Mouse (Mus musculus) stomach, embryonic 14.5 days (tissue): Measurements from ENCODE around the gene Flvcr1. TPM values are rescaled to one million over a fixed set of nuclear protein-coding genes. Genes with fewer than 3 reads are reported as not detected.

Source experiments
- ATAC-seq: fragments of 200-750 bp; cut with Nextera tagmentation; 2 replicates; pipeline ENCODE4 v1.8.0; 2017; ENCODE audit warnings: low read depth, moderate TSS enrichment; ENCODE audit not compliant: insufficient number of reproducible peaks, insufficient read depth, low FRiP score
- H3K27ac ChIP-seq: fragments of 300-500 bp; sonication (generic); 2 replicates; pipeline ENCODE4 v1.5.1; 2014; ENCODE audit warnings: mild to moderate bottlenecking, low read length, moderate library complexity, mixed read lengths
- H3K27me3 ChIP-seq: fragments of 300-500 bp; sonication (generic); 2 replicates; pipeline ENCODE4 v1.6.1; 2014; ENCODE audit warnings: low read length, control low read depth, mixed read lengths; ENCODE audit not compliant: control insufficient read depth, insufficient read depth
- H3K36me3 ChIP-seq: fragments of 300-500 bp; sonication (generic); 2 replicates; pipeline ENCODE4 v1.6.1; 2014; ENCODE audit warnings: mild to moderate bottlenecking, control low read depth, low read length, moderate library complexity, mixed read lengths; ENCODE audit not compliant: control insufficient read depth, insufficient read depth
- H3K4me1 ChIP-seq: fragments of 300-500 bp; sonication (generic); 2 replicates; pipeline ENCODE4 v1.6.1; 2014; ENCODE audit warnings: low read length, control low read depth, mixed read lengths; ENCODE audit not compliant: control insufficient read depth, insufficient read depth
- H3K4me2 ChIP-seq: fragments of 300-500 bp; sonication (generic); replicated peaks from 2 replicates; pipeline ENCODE4 v1.6.1; 2014; ENCODE audit warnings: low read depth, low read length, control low read depth
- H3K4me3 ChIP-seq: fragments of 300-500 bp; sonication (generic); 2 replicates; pipeline ENCODE4 v1.5.1; 2014; ENCODE audit warnings: low read depth, low read length, control low read depth
- H3K9ac ChIP-seq: fragments of 300-500 bp; sonication (generic); replicated peaks from 2 replicates; pipeline ENCODE4 v1.6.1; 2014; ENCODE audit warnings: low read depth, mild to moderate bottlenecking, control low read depth, low read length, moderate library complexity, mixed read lengths
- H3K9me3 ChIP-seq: fragments of 300-500 bp; sonication (generic); 2 replicates; pipeline ENCODE4 v1.6.1; 2016; ENCODE audit warnings: low read depth, low read length, control low read depth; ENCODE audit not compliant: control insufficient read depth
- WGBS: fragments of 180-500 bp; shearing (Covaris S2); extraction: QIAGEN DNeasy Blood & Tissue Kit; methylation state at CpG from one replicate; pipeline ENCODE4 v1.1.7; 2014; 5-methylcytosine and 5-hydroxymethylcytosine counted together
- polyA plus RNA-seq: library from polyadenylated mRNA; unstranded; fragments of >200 nt; fragmentation: Nextera tagmentation; extraction: Ambion mirVana; gene quantifications from 2 replicates; pipeline ENCODE4 v1.2.1, GENCODE M21; 2014

Flvcr1 gene
- polyA plus RNA-seq, 1 experiment from 2014 or later, result 5.8 TPM

DNA sequence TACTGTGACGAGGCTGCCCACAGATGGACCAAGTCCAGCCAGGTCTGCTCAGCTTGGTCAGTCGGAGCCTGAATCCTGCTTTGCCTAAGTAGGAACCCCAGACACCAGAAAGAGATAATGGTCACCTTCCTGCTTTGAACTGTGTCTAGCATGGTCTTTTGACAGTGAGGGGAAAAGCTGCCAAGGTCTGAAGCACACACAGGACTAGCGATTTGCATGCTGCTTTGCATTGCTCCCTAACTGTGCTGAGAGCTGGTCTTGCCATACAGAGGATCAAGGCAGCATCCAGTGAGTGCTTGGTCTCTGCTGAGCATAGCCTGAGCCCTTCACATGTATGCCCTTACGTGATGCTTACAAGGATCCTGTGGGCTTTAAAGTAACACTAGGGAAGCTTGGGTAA lies 44.5 kb downstream of the Flvcr1 start:
- Histone ChIP-seq H3K9ac (no peak overlapping the region), H3K27ac (no peak overlapping the region), H3K4me1 (peaks cover 11% of the 10 kb centered on the region), H3K27me3 (no peaks in the 10 kb centered on the region), H3K4me2 (no peak overlapping the region), H3K9me3 (no peaks in the 10 kb centered on the region), H3K4me3 (no peak overlapping the region), H3K36me3 (no peaks in the 10 kb centered on the region)
- 83% methylated on average over 4 of the region's 4 CpGs for WGBS
- ATAC-seq, result no peak

GRCm38 (mm10) chr1:190980470-190980869 lies 45.5 kb downstream of the Flvcr1 start:
- no peak overlapping the region; the same call in 1 of the 2 replicates for H3K9ac ChIP-seq
- peaks cover 11% of the 10 kb centered on the region for H3K4me1 ChIP-seq
- H3K4me2 ChIP-seq, result no peak overlapping the region
- H3K9me3 ChIP-seq, result no peaks in the 10 kb centered on the region
- no peak for ATAC-seq
- H3K4me3 ChIP-seq, result no peak overlapping the region
- no peak overlapping the region for H3K27ac ChIP-seq
- no peaks in the 10 kb centered on the region for H3K36me3 ChIP-seq
- WGBS, result 81% methylated on average over 1 of the region's 1 CpGs
- H3K27me3 ChIP-seq, result no peaks in the 10 kb centered on the region

GRCm38 (mm10) chr1:190979100-190979563 lies 46.8 kb downstream of the Flvcr1 start, which contains the start of gene Vash2:
Gene Vash2 (minus strand): TSS chr1:190979296.
- peak within 1 kb of the TSS; percentile 68 for H3K4me3 ChIP-seq
- H3K36me3 ChIP-seq, result peaks cover 2% of the 10 kb centered on the region; the same call in 1 of the 2 replicates
- no peaks in the 10 kb centered on the region for H3K9me3 ChIP-seq
- peaks cover 11% of the 10 kb centered on the region for H3K4me1 ChIP-seq
- peak within 1 kb of the TSS; percentile 80 for H3K4me2 ChIP-seq
- ATAC-seq, result peak; percentile 96
- H3K9ac ChIP-seq, result peak within 1 kb of the TSS; percentile 84
- H3K27ac ChIP-seq, result peak within 1 kb of the TSS; percentile 88
- WGBS, result under 1% methylated on average over 31 of the region's 38 CpGs
- no peaks in the 10 kb centered on the region for H3K27me3 ChIP-seq

- ATAC-seq, result peak; percentile 57
- H3K9ac ChIP-seq, result peak overlapping the region; percentile 84
- H3K4me1 ChIP-seq, result peaks cover 11% of the 10 kb centered on the region
- WGBS, result under 1% methylated on average over 45 of the region's 46 CpGs
- peak overlapping the region; percentile 80 for H3K4me2 ChIP-seq
- no peaks in the 10 kb centered on the region for H3K27me3 ChIP-seq
- peaks cover 3% of the 10 kb centered on the region; the same call in 1 of the 2 replicates for H3K36me3 ChIP-seq
- peak overlapping the region; percentile 68 for H3K4me3 ChIP-seq
- H3K27ac ChIP-seq, result peak overlapping the region; percentile 88
- no peaks in the 10 kb centered on the region for H3K9me3 ChIP-seq
Measured at GRCm38 (mm10) chr1:190978511-190979073, 47.4 kb downstream of the Flvcr1 start.

DNA sequence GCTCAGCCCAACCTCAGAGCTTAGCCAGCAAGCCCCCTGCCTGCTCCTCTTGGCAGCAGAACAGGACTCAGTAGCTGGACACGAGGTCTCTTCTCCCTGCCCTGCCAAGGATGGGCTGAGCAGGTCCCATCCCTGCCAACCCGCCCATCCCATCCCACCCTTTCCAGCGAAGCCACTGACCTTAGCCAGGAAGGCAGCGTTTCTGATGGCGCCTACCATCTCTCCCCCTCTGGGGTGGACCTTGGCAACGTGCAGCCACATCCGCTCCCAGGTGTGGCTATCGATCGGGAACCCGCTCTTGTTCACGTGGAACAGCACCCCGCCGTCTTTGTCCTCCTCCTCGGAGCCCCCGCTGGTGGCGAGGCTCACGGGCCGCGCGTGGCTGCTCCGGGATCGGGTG lies 48.0 kb downstream of the Flvcr1 start:
- Histone ChIP-seq H3K9me3 (no peaks in the 10 kb centered on the region), H3K4me2 (peak overlapping the region; percentile 80), H3K4me1 (peaks cover 14% of the 10 kb centered on the region), H3K36me3 (peaks cover 3% of the 10 kb centered on the region; the same call in 1 of the 2 replicates), H3K27ac (peak overlapping the region; percentile 88), H3K27me3 (no peaks in the 10 kb centered on the region), H3K4me3 (peak overlapping the region; percentile 68), H3K9ac (peak overlapping the region; percentile 84)
- no peak for ATAC-seq
- under 1% methylated on average over 22 of the region's 22 CpGs for WGBS

DNA sequence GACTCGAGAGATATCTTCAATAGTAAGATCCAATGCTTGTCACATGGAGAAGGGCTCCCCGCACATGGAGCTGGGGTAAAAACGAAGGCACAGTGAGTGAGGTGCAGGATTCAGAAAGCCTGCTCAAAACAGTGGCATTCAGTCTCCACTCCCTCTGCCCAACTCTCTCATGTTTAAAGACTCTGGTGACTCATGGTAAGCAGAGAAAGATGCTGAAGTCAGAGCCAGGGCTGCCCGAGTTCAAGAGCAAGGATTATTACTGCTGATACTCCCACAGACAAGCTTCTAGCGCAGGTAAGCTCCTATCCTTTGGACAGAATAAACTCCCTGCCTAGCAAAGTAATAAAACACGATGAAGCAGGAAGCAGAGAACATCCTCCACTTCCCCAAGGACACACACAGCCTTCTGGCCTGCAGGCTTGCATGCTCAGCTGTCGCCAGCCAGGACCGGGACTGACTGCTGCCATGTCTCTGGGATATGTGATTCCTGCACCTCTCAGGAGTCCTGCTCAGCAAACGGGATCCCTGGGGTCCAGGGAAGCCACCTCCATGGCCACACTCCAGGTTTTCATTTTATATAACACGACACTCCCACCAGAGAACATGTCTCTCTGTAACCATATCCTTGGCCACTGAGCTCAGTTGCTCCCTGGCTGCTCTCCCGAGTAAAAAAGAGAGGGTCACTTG lies 48.9 kb downstream of the Flvcr1 start:
- H3K9me3 ChIP-seq, result no peaks in the 10 kb centered on the region
- no peak overlapping the region for H3K27ac ChIP-seq
- no peak for ATAC-seq
- peak overlapping the region; percentile 68; the same call in 1 of the 2 replicates for H3K4me3 ChIP-seq
- 36% methylated on average over 11 of the region's 11 CpGs for WGBS
- peak overlapping the region; percentile 80 for H3K4me2 ChIP-seq
- H3K9ac ChIP-seq, result no peak overlapping the region
- H3K27me3 ChIP-seq, result no peaks in the 10 kb centered on the region
- H3K4me1 ChIP-seq, result peaks cover 16% of the 10 kb centered on the region
- peaks cover 9% of the 10 kb centered on the region; the same call in 1 of the 2 replicates for H3K36me3 ChIP-seq

GRCm38 (mm10) chr1:190974833-190975232 lies 51.1 kb downstream of the Flvcr1 start:
- Histone ChIP-seq H3K9me3 (no peaks in the 10 kb centered on the region), H3K4me1 (peaks cover 16% of the 10 kb centered on the region), H3K9ac (no peak overlapping the region), H3K4me2 (no peak overlapping the region), H3K27me3 (no peaks in the 10 kb centered on the region), H3K36me3 (peaks cover 20% of the 10 kb centered on the region), H3K27ac (no peak overlapping the region), H3K4me3 (no peak overlapping the region)
- WGBS, result 77% methylated on average over 1 of the region's 1 CpGs
- ATAC-seq, result no peak

GRCm38 (mm10) chr1:190974191-190974590 lies 51.8 kb downstream of the Flvcr1 start:
- H3K9me3 ChIP-seq, result no peaks in the 10 kb centered on the region
- H3K4me3 ChIP-seq, result no peak overlapping the region
- no peak overlapping the region for H3K4me2 ChIP-seq
- no peaks in the 10 kb centered on the region for H3K27me3 ChIP-seq
- H3K27ac ChIP-seq, result no peak overlapping the region
- H3K36me3 ChIP-seq, result peaks cover 21% of the 10 kb centered on the region
- no peak for ATAC-seq
- no peak overlapping the region for H3K9ac ChIP-seq
- WGBS, result 89% methylated on average over 8 of the region's 8 CpGs
- peaks cover 16% of the 10 kb centered on the region for H3K4me1 ChIP-seq
